Mouse (Mus musculus): ENCODE data around the gene Tmem128.

DNA sequence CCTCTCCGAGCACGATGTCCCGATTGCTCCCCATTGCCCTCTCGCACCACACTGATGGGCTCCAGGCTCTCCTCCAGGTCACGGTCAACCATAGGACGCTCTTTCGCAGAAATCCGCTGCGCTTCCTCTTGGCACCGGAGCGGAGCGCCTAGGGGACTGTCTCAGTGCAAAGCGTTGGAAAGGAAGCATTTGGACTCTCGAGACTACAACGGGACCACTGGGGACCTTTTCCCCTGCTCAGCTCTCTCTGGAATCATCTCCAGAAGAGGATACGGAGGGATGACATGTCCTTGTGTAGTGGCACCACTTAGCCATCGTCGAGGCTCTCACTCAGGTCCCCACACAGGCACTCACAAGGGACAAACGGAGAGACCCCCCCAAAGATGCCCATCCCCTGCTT lies 16.5 kb downstream of the Tmem128 start:
- TF ChIP-seq CTCF (IDR thresholded peaks at IDR 0.05; ENCODE audit: low read depth, low read length) (no peak), POLR2A (IDR thresholded peaks at IDR 0.05; ENCODE audit: insufficient read depth, low read length) (no peak), EP300 (IDR thresholded peaks at IDR 0.05; ENCODE audit: insufficient read depth, low read depth, low read length) (no peak)
